Mouse (Mus musculus) small intestine, adult 2 months (tissue): ENCODE results near the gene Nrxn1. TPM values are rescaled to one million over a fixed set of nuclear protein-coding genes. Genes with fewer than 3 reads are reported as not detected.

Experiments used
- H3K27ac ChIP-seq: fragments of 200-500 bp; 2 replicates; pipeline ENCODE4 v1.5.1; 2012; ENCODE audit warnings: low read depth, low read length, control low read depth, inconsistent platforms; ENCODE audit not compliant: insufficient read depth
- H3K27me3 ChIP-seq: fragments of 200-500 bp; 2 replicates; pipeline ENCODE4 v1.6.1; 2012; ENCODE audit warnings: mild to moderate bottlenecking, moderate library complexity, low read length, inconsistent platforms; ENCODE audit not compliant: control insufficient read depth, insufficient read depth
- H3K36me3 ChIP-seq: fragments of 200-500 bp; 2 replicates; pipeline ENCODE4 v1.6.1; 2012; ENCODE audit warnings: mild to moderate bottlenecking, low read length, control low read depth, inconsistent platforms; ENCODE audit not compliant: control insufficient read depth, insufficient read depth
- H3K4me1 ChIP-seq: fragments of 200-500 bp; 2 replicates; pipeline ENCODE4 v1.6.1; 2012; ENCODE audit warnings: low read length, inconsistent platforms, mixed read lengths; ENCODE audit not compliant: control insufficient read depth, insufficient read depth, insufficient read length
- H3K4me3 ChIP-seq: fragments of 200-500 bp; 2 replicates; pipeline ENCODE4 v1.5.1; 2012; ENCODE audit warnings: low read depth, mild to moderate bottlenecking, control low read depth, inconsistent platforms, low read length, moderate library complexity
- CTCF ChIP-seq: fragments of 200-500 bp; IDR thresholded peaks from 2 replicates; pipeline ENCODE4 v1.5.1; 2012; ENCODE audit warnings: low read depth, mild to moderate bottlenecking, control low read depth, inconsistent platforms, low read length, moderate library complexity, mixed read lengths; ENCODE audit not compliant: insufficient replicate concordance, insufficient read length; ENCODE audit errors: extremely low read depth
- POLR2A ChIP-seq: fragments of 200-500 bp; IDR thresholded peaks from 2 replicates; pipeline ENCODE4 v1.6.1; 2012; ENCODE audit warnings: low read depth, mild to moderate bottlenecking, control low read depth, inconsistent platforms, low read length, moderate library complexity
- WGBS: fragments of 180-500 bp; shearing (Covaris S2); methylation state at CpG from one replicate; pipeline ENCODE4 v1.1.7; 2018; 5-methylcytosine and 5-hydroxymethylcytosine counted together
- polyA plus RNA-seq: library from polyadenylated mRNA; depleted of rRNA; stranded (reverse); fragments of >200 nt; gene quantifications from 2 replicates; pipeline ENCODE4 v1.2.3, GENCODE M21; 2012

Nrxn1 gene
- polyA plus RNA-seq, 1 experiment, result 0.39 TPM

GRCm38 (mm10) chr17:90607427-90607806 is 485.5 kb downstream of the Nrxn1 start:
- Histone ChIP-seq H3K36me3 (no peaks in the 10 kb centered on the region), H3K27ac (no peak overlapping the region), H3K4me3 (no peak overlapping the region), H3K27me3 (no peaks in the 10 kb centered on the region), H3K4me1 (no peaks in the 10 kb centered on the region)
- TF ChIP-seq POLR2A (no peak), CTCF (no peak)

- H3K36me3 ChIP-seq, result no peaks in the 10 kb centered on the region
- no peak overlapping the region for H3K27ac ChIP-seq
- H3K4me1 ChIP-seq, result no peaks in the 10 kb centered on the region
- whole genome bisulfite sequencing, result 83% methylated on average over 4 of the region's 4 CpGs
- no peaks in the 10 kb centered on the region for H3K27me3 ChIP-seq
- H3K4me3 ChIP-seq, result no peak overlapping the region
- TF ChIP-seq CTCF, result no peak
- no peak for TF ChIP-seq POLR2A
Measured at GRCm38 (mm10) chr17:90606718-90607426, 486.0 kb downstream of the Nrxn1 start.

DNA sequence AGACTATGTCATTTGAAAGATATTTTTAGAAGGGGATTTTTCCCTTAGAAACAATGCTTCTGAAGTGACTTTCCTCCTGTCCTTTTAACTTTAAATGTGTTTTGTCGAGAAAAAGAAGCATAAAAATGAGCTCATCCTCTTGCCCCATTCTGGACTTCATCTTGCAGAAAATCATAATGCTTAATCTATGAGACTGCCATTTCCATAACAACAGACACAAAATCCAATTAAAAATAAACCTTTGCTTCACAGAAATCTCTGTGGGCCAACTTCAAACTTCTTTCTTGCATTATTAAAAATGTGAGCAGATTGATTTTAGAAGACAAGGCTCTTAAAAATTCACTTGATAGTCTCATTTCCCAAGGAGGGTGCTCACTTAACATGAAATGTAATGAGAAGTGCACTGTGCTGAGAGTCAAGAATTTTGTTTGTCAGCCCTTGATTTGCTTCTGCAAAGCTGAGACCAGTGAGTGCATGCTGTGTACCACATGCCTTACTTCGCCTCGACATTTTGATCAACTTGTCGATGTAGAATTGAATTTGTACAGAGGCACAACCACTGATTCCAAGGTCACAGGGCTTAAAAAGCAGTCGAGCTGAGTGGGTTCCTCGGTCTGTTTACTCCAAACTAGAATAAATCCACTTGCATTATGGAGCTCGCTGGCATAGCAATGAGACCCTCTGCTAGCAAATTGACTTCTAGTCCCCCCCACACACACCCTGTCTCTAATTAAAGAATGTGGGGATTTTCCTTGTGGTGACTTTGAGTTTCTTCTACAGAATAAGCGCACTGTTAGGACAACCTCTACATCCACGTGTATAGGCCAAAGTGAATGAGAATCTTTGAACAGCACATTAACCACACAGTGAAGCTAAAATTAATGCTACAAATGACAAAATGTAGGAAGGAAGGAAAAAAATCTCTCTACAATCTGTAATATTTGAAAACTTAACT is 493.0 kb downstream of the Nrxn1 start:
- no peak overlapping the region for H3K4me3 ChIP-seq
- 72% methylated on average over 9 of the region's 9 CpGs for WGBS

DNA sequence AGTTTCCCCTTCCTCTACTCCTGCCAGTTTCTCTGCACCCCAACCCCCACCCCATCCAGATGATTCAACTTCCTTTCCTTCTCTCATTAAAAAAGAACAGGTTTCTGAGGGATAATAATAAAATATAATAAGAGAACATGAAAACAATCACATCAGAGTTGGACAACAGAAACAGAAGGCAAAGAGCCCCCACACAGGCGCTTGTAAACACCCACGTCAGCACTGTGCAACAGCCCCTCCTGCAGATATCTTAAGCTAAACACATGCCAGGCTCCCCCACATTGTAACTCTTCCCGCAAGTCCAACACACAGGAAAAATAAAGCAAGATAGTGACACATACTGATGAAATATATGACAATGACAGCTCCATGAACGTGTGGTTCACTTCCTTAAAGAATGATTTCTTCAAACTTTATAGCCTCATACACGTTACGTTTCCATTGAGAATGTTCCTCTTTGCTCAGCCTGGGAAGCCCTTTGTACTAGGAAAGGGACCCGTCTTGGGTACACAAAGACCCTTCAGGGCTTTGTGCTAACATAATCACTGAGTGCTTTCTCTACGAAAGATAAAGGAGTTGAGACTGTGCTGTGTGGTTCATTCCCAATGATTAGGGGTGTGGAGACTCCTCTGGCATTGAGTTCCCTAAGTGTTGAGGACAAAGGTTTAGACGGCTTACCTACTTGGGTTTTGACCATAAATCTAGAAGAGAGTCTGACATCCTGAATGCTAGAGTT is 497.9 kb downstream of the Nrxn1 start:
- Histone ChIP-seq H3K36me3 (no peaks in the 10 kb centered on the region), H3K27me3 (no peaks in the 10 kb centered on the region), H3K27ac (no peak overlapping the region), H3K4me3 (no peak overlapping the region), H3K4me1 (no peaks in the 10 kb centered on the region)
- TF ChIP-seq POLR2A (no peak), CTCF (no peak)
- 51% methylated on average over 9 of the region's 9 CpGs for WGBS

More for the DNA sequence above, 493.0 kb downstream of the Nrxn1 start:
- H3K36me3 ChIP-seq, result no peaks in the 10 kb centered on the region
- no peak overlapping the region for H3K27ac ChIP-seq
- H3K4me1 ChIP-seq, result no peaks in the 10 kb centered on the region
- no peaks in the 10 kb centered on the region for H3K27me3 ChIP-seq
- TF ChIP-seq CTCF (no peak), POLR2A (no peak)

GRCm38 (mm10) chr17:90586891-90587290 is 506.0 kb downstream of the Nrxn1 start:
- TF ChIP-seq CTCF (no peak), POLR2A (no peak)
- Histone ChIP-seq H3K27ac (no peak overlapping the region), H3K36me3 (no peaks in the 10 kb centered on the region), H3K27me3 (no peaks in the 10 kb centered on the region), H3K4me1 (no peaks in the 10 kb centered on the region), H3K4me3 (no peak overlapping the region)

GRCm38 (mm10) chr17:90584666-90585195 is 508.1 kb downstream of the Nrxn1 start:
- TF ChIP-seq POLR2A (no peak), CTCF (no peak)
- Histone ChIP-seq H3K4me1 (no peaks in the 10 kb centered on the region), H3K27ac (no peak overlapping the region), H3K4me3 (no peak overlapping the region), H3K27me3 (no peaks in the 10 kb centered on the region), H3K36me3 (no peaks in the 10 kb centered on the region)
- WGBS, result 47% methylated on average over 8 of the region's 8 CpGs
